Mouse (Mus musculus) layer of hippocampus, adult 9-11 months (tissue): ENCODE measurements around the gene Tut1.
A peak's percentile ranks its signal among the peaks of the same experiment; 100 is the strongest.
"Not testable (repeated sequence)": the region's sequence is repeated elsewhere in the genome, so short reads cannot be mapped to it uniquely, and the experiment has no call there.

Experiments
- DNase-seq: peaks from one replicate; pipeline ENCODE4 v3.0.0; 2022

Tut1 gene

GRCm38 (mm10) chr19:8943047-8943446 lies 10.6 kb upstream of the Tut1 start:
- no peak for DNase-seq

- no peak for DNase-seq
Measured at GRCm38 (mm10) chr19:8944062-8944461, 9.6 kb upstream of the Tut1 start.

- DNase-seq = no peak
Measured at GRCm38 (mm10) chr19:8944750-8945149, 8.9 kb upstream of the Tut1 start.

- no peak for DNase-seq
Measured at GRCm38 (mm10) chr19:8945251-8945650, 8.4 kb upstream of the Tut1 start.

GRCm38 (mm10) chr19:8946929-8947328 lies 6.7 kb upstream of the Tut1 start:
- no peak for DNase-seq

- no peak for DNase-seq
Measured at GRCm38 (mm10) chr19:8950190-8950589, 3.5 kb upstream of the Tut1 start.

GRCm38 (mm10) chr19:8952241-8952640 lies 1.4 kb upstream of the Tut1 start:
- DNase-seq = no peak

- DNase-seq = no peak
Measured at GRCm38 (mm10) chr19:8954171-8954570, 524 bp downstream of the Tut1 start.

GRCm38 (mm10) chr19:8962256-8962655 lies 8.6 kb downstream of the Tut1 start:
- no peak for DNase-seq

- DNase-seq = no peak
Measured at GRCm38 (mm10) chr19:8965075-8965474, 11.4 kb downstream of the Tut1 start.

GRCm38 (mm10) chr19:8965771-8966170 lies 12.1 kb downstream of the Tut1 start:
- peak; percentile 36 for DNase-seq

GRCm38 (mm10) chr19:8966198-8966589 lies 12.5 kb downstream of the Tut1 start:
- no peak for DNase-seq

GRCm38 (mm10) chr19:8966590-8967372 lies 13.1 kb downstream of the Tut1 start, which contains the start of gene Eef1g:
TSS of gene Eef1g (plus strand) at chr19:8967041.
- DNase-seq = peak; percentile 100

- no peak for DNase-seq
Measured at GRCm38 (mm10) chr19:8967373-8967743, 13.7 kb downstream of the Tut1 start.

- no peak for DNase-seq
Measured at GRCm38 (mm10) chr19:8967893-8968292, 14.2 kb downstream of the Tut1 start.

GRCm38 (mm10) chr19:8972491-8972890 lies 18.8 kb downstream of the Tut1 start:
- not testable (repeated sequence) for DNase-seq

- DNase-seq = no peak
Measured at GRCm38 (mm10) chr19:8974638-8975037, 21.0 kb downstream of the Tut1 start.

- DNase-seq = no peak
Measured at GRCm38 (mm10) chr19:8975491-8975890, 21.8 kb downstream of the Tut1 start.

- no peak for DNase-seq
Measured at GRCm38 (mm10) chr19:8976535-8976934, 22.9 kb downstream of the Tut1 start.

- no peak for DNase-seq
Measured at GRCm38 (mm10) chr19:8980771-8981170, 27.1 kb downstream of the Tut1 start.

GRCm38 (mm10) chr19:8981450-8982168 lies 28.0 kb downstream of the Tut1 start:
- DNase-seq = peak; percentile 38

GRCm38 (mm10) chr19:8982303-8983149 lies 28.9 kb downstream of the Tut1 start:
- no peak for DNase-seq

- DNase-seq = no peak
Measured at GRCm38 (mm10) chr19:8983150-8983650, 29.6 kb downstream of the Tut1 start.
